Mouse (Mus musculus) spleen, postnatal 36 days (tissue): Measurements from ENCODE around the gene Mesp2.

Experiments used
- DNase-seq, 2 experiments: peaks; one replicate each; pipeline ENCODE4 v3.0.0; 2022; ENCODE audit warnings: low spot score in 2 of 2, mixed read lengths in 1 of 2

Mesp2 gene

DNA sequence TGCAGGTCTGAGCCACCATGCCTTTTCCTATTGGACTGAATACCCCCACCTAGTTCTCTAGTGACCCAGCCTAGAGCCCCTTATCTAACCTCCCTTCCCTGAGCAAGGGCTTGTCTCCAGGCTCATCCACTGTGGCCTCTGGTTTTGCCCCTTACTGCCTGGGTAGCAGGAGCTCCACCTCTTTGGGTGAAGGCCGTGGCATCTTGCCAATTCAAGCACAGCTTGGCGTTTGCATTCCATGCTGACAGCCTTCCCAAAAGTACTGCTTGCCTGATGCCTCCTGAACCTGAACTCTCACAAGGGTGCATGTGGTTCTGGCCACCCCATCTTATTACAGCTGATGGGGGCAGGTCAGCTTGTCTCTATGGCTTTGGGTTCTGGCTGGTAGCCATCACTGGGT lies 6.6 kb upstream of the Mesp2 start:
- no peak for DNase-seq

DNA sequence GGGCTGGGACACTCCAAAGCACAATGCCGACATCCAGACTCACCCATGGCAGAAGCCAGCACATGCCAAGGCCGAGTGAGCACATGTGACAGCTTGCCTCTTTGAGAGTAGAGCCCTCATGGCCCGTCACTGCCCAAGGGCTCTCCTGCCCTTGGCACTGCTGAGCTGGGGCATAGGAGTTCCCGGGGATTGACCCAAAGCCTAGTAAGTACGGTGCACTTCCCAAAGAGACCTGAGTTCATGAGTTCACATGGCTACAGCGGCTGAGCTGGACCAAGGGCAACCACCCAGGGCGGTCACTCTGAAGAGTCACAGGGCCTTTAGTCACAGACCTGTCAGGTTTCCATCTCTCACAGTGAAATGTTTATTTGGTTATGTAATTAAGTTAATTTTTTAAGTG lies 2.0 kb upstream of the Mesp2 start:
- no peak for DNase-seq

DNA sequence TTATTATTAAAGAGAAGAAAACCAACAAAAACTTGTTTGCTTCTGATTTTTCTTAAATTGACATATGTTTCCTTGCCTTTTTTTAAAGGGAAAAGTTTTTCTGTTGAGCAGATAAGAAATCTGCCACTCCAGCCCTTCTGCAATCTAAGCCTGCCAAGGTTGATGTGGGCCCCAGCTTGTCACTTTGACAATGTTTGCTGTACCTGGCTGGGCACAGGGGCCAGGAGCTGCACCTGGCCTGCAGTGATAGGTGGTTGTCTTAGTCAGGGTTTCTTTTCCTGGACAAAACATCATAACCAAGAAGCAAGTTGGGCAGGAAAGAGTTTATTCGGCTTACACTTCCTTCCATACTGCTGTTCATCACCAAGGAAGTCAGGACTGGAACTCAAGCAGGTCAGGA lies 2.9 kb downstream of the Mesp2 start:
- DNase-seq: no peak

DNA sequence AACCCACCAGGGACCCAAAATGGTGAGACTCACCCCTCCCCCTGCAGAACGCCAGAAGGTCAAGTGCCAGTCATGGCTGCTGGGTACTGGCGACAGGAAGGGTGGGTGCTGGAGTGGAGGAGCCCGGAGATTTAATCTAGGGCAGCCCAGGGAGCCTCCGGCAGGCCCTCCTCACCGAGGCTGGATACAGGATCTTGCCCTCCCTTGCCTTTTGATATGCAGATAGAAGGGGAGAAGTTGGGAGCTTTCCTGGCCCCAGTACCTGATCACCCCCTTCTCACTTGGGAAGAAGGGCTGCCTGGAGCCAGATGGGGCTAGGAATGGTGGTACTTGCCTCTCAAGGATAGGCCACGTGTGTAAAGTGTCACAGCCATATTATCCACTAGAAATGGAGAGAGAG lies 7.8 kb downstream of the Mesp2 start:
- no peak for DNase-seq

DNA sequence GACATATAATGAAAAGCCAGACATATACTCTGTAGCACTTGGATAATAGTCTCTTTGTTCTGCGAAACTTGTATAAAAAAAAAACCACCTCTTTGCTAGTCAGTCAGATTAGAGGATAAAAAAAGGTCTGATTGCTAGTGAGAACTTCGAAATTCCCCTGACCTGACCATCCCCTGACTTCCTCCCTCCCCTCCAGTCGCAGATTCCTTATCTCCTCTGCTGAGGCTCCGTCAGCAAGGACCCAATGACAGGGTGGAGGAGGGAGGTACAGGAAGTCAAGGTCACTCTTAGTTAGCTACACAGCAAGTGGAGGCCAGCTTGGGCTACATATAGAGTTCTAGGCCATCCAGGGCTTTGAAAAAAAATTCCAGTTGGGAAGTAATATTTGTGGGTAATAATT lies 9.0 kb downstream of the Mesp2 start:
- DNase-seq: no peak

DNA sequence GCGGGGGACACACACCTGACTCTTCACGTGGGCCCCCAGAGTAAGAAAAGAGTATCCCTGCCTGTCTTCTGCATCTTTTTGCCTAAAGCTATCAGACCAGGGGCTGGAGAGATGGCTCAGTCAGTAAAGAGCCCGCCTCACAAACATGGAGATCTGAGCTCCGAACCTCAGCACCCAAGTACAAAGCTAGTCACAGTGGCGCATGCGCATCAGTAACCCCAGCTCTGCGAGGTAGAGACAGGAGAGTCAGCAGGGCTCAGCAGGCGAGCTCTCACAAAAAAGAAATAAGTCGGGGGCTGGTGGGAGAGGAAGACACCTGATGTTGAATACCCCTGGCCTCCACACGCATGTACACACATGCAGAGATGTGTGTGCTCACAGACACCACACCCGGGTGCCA lies 9.5 kb downstream of the Mesp2 start:
- no peak for DNase-seq

DNA sequence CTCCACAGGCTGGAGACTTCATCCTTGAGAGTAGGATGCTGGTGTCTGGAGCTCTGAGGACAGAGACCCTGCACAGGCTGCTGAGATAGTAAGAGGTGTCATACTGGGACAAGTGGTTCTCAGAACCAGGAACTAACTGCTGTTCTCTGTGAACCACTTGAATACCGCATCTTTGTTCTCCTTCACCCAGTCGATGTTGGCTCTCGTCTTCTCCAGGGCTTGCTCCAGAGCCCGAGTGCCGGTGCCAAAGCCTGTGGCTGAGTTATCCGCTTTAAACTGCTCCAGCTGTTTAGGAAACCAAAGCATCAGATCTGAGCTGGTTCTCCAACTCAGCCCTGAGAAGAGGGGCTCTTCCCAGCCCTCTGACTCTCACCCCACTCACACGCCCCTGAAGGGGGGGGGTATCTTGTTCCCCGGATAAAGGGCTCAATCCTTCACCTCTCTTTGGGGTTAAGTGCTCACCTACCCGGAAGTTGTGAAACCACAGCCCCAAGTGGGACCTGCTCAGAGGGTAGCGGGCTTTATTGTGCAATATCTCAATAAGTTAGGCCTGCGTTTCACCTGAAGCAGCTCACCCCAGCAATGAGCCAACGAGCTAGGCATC lies 11.7 kb downstream of the Mesp2 start:
- no peak for DNase-seq

DNA sequence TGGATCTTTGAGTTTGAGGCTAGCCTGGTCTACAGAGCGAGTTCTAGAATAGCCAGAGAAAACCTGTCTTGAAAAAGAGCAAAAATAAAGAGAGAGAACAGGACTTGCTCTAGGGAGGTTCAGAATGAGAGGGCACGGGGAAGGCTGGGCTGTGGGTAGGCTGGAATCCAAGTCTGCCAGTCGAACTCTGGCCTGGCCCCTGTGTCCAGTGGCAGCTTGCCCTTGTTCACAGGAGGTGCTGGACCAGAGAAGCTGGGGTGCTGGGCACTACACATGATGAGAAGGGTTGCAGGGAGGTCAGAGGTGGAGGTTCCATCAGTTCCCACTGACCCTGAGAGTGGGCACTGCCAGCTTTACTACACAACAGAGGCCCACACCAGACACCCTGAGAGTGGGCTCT lies 17.8 kb downstream of the Mesp2 start:
- no peak for DNase-seq

DNA sequence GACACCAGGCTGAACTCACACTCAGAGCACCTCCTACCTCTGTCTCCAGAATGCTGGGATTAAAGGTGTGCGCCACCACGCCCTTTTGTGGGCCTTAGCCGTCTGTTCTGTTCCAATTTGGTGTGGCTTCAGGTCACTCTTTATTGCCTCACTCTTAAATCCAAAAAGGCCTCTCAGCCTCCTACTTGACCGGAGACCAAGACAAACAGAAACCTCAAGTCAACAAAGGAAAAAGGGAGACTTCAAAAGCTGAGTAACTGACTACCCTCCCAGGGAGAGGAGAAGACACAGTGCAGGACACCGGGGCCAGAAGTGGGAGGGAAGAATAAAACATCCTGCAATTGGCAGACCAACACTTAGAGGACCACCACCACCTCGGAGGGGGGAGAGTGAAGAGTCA lies 20.6 kb downstream of the Mesp2 start:
- no peak for DNase-seq

DNA sequence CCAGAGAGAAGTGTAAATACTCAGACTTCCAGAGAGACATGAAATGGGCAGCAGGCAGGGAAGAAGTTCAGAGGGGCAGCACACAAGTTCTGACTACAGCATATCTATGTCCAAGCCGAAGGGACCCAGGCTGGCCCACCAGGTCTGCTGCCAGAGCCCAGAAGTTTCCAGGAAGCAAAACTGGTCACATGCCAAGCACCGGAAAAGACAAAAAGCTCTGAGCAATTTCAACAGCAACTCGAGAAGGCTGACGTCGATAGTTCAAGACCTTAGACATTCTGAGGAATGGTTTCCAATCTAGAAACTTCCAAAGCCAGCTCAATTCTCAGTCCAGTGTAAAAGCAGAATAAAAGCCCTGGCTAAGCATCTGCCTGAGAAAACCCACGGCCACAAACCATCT lies 21.1 kb downstream of the Mesp2 start:
- DNase-seq: no peak

DNA sequence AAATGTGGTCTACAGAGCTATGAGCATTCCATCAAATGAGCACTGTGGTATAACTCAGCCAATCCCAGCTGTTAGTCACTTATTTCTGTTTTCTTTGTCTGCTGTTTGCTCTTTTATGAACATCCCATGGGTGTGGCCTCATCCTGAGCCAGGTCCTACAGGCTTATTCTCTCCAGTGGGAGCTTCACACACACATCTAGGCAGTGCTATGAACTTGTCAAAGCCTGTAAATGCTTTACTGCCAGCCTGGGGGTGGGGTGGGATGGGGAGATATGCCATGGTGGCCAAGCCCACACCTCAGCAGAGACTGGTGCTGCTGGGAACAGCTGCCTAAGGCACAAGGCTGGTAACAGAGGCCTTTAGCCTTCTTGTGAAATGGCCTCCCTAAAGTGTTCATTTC lies 22.5 kb downstream of the Mesp2 start:
- no peak for DNase-seq

DNA sequence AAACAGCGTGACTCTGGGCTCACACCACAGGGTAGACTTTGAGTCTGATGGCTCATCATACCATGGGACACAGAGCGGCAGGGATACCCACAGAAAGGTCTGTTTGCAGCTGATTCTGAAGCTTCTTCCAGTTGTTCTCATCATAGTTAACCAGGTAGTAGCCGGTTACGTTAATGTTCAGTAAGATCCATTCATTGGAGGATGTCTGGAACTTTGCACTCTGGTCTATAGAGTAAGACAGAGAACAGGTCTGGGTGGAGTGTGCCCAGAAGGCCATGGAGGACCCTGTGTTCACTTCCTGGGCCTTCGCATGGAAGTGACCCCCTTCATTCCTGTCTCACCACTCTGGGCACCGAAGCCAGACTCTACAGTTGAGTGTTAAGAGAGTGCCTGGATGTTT lies 24.7 kb downstream of the Mesp2 start:
- no peak for DNase-seq

DNA sequence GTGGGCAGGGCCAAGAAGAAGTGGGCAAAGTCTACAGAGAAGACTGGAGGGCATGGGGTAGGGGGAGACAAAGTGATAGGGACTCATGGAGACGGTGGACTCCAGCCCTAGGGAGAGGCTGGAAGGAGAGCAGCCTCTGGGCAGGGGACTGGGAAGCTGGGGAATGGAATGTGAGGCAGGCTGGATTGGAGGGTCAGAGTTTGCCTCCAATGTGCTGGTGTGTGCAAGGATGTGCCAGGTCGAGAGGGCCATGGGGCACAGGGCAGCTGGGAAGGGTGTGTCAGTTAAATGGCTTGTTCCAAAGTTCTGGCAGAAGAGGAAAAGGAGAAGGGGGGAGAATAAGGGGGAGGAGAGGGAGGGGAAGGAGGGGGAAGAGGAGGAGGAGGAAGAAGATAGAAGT lies 26.7 kb downstream of the Mesp2 start:
- no peak for DNase-seq

DNA sequence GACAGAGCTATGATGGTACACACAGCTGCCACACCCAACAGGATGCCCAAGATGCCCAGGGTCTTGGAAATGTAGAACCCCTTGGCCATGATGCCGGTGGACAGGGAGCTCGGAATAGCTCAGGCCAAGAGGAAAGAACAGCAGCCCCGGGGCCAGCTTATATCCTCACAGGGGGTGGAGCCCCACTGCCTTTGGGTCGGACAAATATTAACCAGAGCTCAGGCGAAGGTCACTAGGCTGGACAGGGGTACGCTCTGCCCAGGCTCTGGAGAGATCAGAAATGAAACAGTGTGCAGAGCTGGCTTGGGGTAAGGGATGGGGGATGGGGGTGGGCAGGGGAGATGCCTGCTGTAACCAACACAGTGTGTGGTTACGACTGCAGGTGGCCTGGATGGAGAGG lies 31.6 kb downstream of the Mesp2 start:
- DNase-seq: no peak

DNA sequence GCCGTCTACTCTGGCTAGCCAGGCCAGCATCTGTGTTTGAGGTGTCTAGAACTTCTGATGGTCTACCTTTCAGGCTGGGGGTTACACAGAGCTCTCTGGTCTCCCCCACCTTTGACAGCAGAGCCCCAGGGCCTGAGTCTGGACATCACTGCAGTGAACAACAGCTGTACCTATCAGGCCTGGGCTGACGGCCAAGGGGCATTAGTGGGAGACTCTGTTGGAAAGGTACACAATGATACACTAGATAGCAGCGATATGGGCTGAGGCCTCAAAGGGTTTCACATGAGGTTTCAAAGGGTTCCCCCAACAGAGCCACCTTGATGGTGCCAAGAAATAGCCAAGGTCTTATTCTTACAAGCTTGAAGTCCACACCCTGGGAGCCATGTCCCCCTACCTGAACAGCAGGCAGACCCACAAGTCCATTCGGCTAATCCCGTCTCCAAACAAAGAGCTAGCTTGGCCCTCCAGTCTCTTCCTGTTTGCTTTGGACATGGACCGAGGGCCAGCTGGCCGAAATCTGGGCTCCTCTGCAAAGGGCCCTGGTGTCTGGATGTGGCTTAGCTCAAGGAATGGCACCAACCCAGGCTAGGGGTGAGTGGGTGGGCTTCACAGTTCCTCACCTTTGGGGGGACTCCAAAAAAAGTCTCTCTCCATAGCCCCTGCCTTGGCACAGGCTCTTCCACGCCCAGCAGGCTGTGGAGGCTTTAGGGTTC lies 33.7 kb downstream of the Mesp2 start:
- DNase-seq: no peak

DNA sequence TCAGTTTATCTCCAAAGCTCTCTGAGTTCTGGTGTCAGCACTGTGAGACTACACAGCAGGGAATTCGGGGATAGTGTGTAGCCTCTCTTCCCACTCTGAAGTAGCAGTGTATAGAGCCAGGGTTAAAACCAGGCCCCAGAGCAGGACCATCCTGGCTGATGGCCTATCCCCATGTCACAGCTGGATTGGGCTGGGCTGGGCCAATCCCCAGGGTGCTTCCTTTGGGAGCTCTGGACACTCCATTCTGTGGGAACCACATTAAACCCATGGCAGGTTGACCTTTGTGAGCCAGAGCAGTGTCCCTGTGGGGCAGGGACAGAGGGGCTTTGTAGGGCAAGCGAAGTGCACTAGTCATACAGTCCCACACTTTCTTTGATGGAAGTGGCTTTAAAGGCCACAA lies 35.8 kb downstream of the Mesp2 start:
- no peak for DNase-seq

DNA sequence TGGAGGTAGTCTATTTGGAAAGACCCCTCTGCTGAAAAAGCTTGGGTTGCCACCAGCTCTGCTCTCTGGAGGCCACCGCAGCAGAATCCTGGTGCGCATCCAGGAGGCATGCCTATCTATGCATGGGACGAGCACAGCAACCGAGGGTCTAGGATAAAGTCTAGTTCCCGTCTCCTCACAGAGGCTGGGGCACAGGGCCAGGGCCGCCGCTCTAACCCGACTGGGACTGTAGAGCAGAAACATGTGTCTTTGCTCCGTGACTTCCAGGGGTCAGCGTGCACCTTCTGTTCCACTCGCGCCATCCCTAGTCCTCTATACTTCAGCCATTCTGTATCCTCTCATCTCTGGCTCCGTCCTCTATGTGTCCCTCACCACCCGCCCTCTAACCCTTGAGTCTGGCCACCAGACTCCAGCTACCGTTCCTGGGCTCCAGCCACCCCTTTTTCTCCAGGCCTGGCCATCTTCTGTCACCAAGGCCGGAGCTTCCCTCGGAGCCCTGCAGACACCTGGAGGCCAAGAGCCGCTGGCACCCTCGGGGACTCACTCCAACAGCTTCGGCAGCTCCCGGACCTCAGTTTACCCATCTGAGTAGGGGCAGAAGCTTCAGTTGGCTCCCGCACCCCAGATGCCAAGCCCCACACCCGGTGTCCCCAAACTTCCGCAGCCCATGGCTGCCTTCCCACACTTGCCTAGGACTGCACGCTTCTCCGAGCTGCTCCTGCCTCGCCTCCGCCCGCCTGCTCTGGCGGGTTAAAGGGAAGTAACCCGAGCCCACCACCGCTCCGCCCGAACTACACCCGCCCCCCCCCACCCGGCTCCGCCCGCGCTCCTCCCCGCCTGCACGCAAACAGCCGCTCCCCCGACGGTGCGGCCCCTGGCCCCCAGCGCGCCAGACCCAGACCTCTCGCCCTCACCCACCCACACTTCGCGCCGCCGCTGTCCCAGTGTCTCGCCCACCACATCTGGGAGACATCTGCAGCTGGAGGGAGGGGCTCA lies 37.2 kb downstream of the Mesp2 start:
- DNase-seq: no peak

DNA sequence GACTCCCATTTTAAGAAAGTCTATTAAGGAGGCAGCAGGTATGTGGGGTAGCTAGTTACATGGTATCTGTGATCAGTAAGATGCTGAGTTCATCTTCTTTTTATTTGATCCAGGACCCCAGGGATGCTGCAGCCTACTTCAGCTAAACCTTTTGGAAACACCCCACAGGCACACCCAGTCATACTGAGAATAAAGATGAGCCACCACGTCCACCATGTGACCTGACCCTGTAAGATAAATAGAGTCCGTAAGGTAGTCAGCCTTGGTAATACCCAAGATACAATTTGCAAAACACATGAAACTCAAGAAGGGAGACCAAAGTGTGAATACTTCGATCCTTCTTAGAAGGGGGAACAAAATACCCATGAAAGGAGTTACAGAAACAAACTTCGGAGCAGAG lies 45.8 kb downstream of the Mesp2 start:
- DNase-seq: no peak

DNA sequence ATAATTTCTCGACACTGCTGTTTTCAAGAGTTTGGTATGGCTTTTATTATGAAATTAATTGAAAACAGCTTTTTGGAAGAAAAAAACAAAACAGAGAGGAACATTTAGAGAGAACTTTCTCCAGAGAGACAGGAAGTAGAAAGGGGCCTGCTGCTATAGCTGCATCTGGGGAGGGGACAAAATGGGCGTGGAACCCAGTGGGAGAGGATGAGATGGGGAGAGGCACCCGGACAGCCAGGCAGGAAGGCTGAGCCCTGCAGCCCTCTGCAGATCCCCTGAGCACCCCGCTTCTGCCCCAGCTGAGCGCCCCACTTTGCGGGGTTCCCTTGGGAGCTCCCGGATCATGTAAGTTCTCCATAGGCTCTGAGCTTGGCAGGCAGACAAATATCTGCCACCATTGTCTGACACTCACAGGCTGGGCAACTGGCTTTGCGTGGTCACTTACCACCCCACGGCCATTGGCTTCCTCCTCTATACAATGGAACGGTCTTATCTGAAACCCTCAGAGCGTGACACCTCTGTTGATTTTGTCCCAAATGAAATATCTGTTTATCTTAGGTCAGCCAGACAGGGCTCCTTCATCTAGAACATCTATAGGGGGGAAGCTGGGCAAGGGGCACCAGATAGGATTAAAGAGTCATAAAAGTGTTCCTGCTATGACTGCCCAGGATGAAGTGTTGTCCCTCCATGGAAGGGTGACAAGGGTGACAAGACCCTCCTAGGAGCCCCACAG lies 47.8 kb downstream of the Mesp2 start:
- no peak for DNase-seq

DNA sequence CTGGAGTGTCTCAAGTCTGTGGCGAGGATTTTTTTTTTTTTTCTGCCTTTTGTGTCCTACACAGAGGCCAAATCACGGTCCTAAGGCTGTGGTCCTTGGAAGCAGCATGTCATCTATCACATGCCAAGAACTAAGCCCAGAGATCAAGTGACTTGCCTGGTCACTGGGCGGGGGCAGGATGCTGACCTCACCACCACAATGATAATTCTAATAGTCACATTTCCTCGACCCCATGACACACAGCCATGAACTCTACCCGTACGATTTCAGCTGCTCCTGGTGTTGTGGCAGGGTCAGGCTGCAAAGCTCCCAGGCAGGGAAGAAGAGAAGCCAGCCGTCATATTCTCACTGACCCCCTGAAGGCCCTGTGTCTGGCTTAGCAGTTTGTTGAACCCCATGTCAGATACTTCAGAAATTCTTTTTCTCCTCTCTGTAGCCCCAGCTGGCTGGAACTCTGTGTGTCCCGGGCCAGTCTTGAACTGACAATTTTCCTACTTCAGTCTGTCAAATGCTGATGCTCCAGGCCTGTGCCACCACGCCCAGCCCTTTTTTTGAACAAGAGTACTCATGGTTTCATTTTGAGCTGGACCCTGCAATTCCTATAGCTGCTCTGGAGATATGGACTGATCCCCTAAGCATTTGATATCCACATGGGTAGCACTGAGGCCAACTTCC lies 48.6 kb downstream of the Mesp2 start:
- no peak for DNase-seq

DNA sequence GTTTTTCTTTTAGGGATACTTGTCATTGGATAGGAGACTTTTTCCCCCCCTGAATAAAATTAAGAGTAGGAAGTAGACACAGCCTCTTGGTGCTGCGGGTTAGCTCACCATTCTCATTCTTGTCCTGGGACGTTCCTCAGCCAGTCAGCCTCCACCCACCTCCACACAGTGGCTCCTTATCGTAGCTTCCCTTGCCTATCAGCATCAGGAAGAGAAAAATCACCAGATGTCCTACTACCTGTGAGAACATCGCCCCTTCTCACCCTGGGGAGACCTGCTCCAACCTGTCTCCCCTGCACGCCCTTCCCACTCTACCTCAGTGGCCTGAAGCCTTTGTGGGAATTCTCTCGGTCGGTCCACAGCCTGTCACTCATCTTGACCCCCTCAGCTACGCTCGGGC lies 50.3 kb downstream of the Mesp2 start, which contains the start of gene Anpep:
Gene Anpep (minus strand): TSS at position 249 of the 400 bp plus-strand sequence.
- DNase-seq: no peak
